Mouse (Mus musculus) kidney, postnatal 25 days (tissue): ENCODE measurements around the gene Ddx3x.
"Not testable (repeated sequence)": the region's sequence is repeated elsewhere in the genome, so short reads cannot be mapped to it uniquely, and the experiment has no call there.

ENCODE experiments used
- DNase-seq, 2 experiments: peaks; one replicate each; pipeline ENCODE4 v3.0.0; 2021; ENCODE audit warnings: mixed read lengths in 2 of 2

Ddx3x gene

GRCm38 (mm10) chrX:13281329-13282088, 739 bp downstream of the Ddx3x start:
- peak; percentile 64 to 91 for DNase-seq

GRCm38 (mm10) chrX:13282089-13282850, 1.5 kb downstream of the Ddx3x start:
- DNase-seq, result peak in 1 of 2 experiments; percentile 54

- DNase-seq, result no peak
These were observed 5.0 kb downstream of the Ddx3x start for GRCm38 (mm10) chrX:13285772-13286171.

GRCm38 (mm10) chrX:13294505-13295228, 13.9 kb downstream of the Ddx3x start:
- DNase-seq, result no peak

- DNase-seq, result no peak
These were observed 14.4 kb downstream of the Ddx3x start for GRCm38 (mm10) chrX:13295229-13295571.

- not testable (repeated sequence) for DNase-seq
These were observed 15.5 kb downstream of the Ddx3x start for GRCm38 (mm10) chrX:13296241-13296640.

GRCm38 (mm10) chrX:13306190-13306589, 25.4 kb downstream of the Ddx3x start:
- no peak for DNase-seq

GRCm38 (mm10) chrX:13311396-13311795, 30.6 kb downstream of the Ddx3x start:
- DNase-seq, result no peak

GRCm38 (mm10) chrX:13329611-13330010, 48.8 kb downstream of the Ddx3x start:
- no peak for DNase-seq
